Mouse (Mus musculus) adrenal gland, adult 18-20 months (tissue): ENCODE results near the gene Cideb. TPM values are rescaled to one million over a fixed set of nuclear protein-coding genes. Genes with fewer than 3 reads are reported as not detected.
A peak's percentile ranks its signal among the peaks of the same experiment; 100 is the strongest.

Experiments used
- DNase-seq, 2 experiments: peaks; one replicate each; pipeline ENCODE4 v3.0.0; 2021 to 2022; ENCODE audit warnings: low spot score in 2 of 2
- total RNA-seq, 2 experiments: library from RNA; stranded (reverse); gene quantifications; 1 replicate in 1 of 2; 2 replicates in 1 of 2; pipeline ENCODE4 v1.2.3; 2021

The Cideb gene
- total RNA-seq, 2 experiments from 2014 or later, result 0.76 to 2.3 TPM

GRCm38 (mm10) chr14:55726261-55726660, 32.0 kb downstream of the Cideb start:
- DNase-seq, result no peak

- DNase-seq, result peak in 1 of 2 experiments; percentile 40
Measured at GRCm38 (mm10) chr14:55724411-55724871, 33.8 kb downstream of the Cideb start.

GRCm38 (mm10) chr14:55723433-55723832, 34.8 kb downstream of the Cideb start:
- no peak for DNase-seq

- DNase-seq, result no peak
Measured at GRCm38 (mm10) chr14:55722438-55722945, 35.8 kb downstream of the Cideb start.

- peak; percentile 87 to 92 for DNase-seq
Measured at GRCm38 (mm10) chr14:55721700-55722437, 36.4 kb downstream of the Cideb start, which contains the start of gene Rabggta. Gene Rabggta (minus strand): TSS chr14:55722263.

- no peak for DNase-seq
Measured at GRCm38 (mm10) chr14:55721076-55721475, 37.2 kb downstream of the Cideb start.

- DNase-seq, result no peak
Measured at GRCm38 (mm10) chr14:55720666-55721065, 37.6 kb downstream of the Cideb start.

- DNase-seq, result no peak
Measured at GRCm38 (mm10) chr14:55719737-55720136, 38.5 kb downstream of the Cideb start.

- no peak for DNase-seq
Measured at GRCm38 (mm10) chr14:55716884-55717283, 41.4 kb downstream of the Cideb start.

- DNase-seq, result no peak
Measured at GRCm38 (mm10) chr14:55716271-55716670, 42.0 kb downstream of the Cideb start.

- no peak for DNase-seq
Measured at GRCm38 (mm10) chr14:55714893-55715292, 43.4 kb downstream of the Cideb start.

- no peak for DNase-seq
Measured at GRCm38 (mm10) chr14:55713729-55714122, 44.5 kb downstream of the Cideb start, which contains the start of gene Tgm1. Gene Tgm1 (minus strand): TSS chr14:55713926.

GRCm38 (mm10) chr14:55713007-55713728, 45.1 kb downstream of the Cideb start:
- no peak for DNase-seq

- no peak for DNase-seq
Measured at GRCm38 (mm10) chr14:55711786-55712185, 46.5 kb downstream of the Cideb start.

- no peak for DNase-seq
Measured at GRCm38 (mm10) chr14:55709509-55709908, 48.7 kb downstream of the Cideb start.

GRCm38 (mm10) chr14:55707397-55707796, 50.9 kb downstream of the Cideb start:
- DNase-seq, result no peak

- no peak for DNase-seq
Measured at GRCm38 (mm10) chr14:55706051-55706600, 52.1 kb downstream of the Cideb start.
